Mouse (Mus musculus) testis, adult 2 months (tissue): ENCODE results near the gene Mrpl4.

Experiments
- CTCF ChIP-seq: fragments of 200-500 bp; IDR thresholded peaks from 2 replicates; pipeline ENCODE4 v1.5.1; 2012; ENCODE audit warnings: low read depth, mild to moderate bottlenecking, inconsistent platforms, low read length, moderate library complexity; ENCODE audit not compliant: control insufficient read depth, insufficient read depth, insufficient replicate concordance
- POLR2A ChIP-seq: fragments of 200-500 bp; IDR thresholded peaks from 2 replicates; pipeline ENCODE4 v1.6.1; 2012; ENCODE audit warnings: low read depth, mild to moderate bottlenecking, inconsistent platforms, low read length, moderate library complexity; ENCODE audit not compliant: control insufficient read depth

DNA sequence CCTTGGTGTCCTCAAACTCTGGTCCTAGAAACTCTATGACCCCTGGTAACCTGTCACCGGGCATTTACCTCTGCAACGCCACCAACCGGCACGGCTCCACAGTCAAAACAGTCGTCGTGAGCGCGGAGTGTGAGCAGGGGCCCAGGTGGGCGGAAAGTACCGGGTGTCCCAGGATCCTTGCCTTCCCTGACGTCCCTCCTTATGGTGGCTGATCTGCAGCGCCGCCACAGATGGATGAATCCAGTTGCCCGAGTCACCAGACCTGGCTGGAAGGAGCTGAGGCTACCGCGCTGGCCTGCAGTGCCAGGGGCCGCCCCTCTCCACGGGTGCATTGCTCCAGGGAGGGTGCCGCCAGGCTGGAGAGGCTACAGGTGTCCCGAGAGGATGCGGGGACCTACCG is 34.1 kb downstream of the Mrpl4 start:
- TF ChIP-seq CTCF (no peak), POLR2A (no peak)
